Mouse (Mus musculus) liver, embryonic 15.5 days (tissue): ENCODE measurements around the gene Oaz1. TPM values are rescaled to one million over a fixed set of nuclear protein-coding genes. Genes with fewer than 3 reads are reported as not detected.
A peak's percentile ranks its signal among the peaks of the same experiment; 100 is the strongest.

Source experiments
- ATAC-seq: fragments of 200-750 bp; cut with Nextera tagmentation; 2 replicates; pipeline ENCODE4 v1.8.0; 2017; ENCODE audit warnings: moderate number of reproducible peaks, mild to moderate bottlenecking, moderate library complexity; ENCODE audit not compliant: insufficient read depth
- H3K27ac ChIP-seq: fragments of 300-500 bp; sonication (generic); replicated peaks from 2 replicates; pipeline ENCODE4 v1.5.1; 2015; ENCODE audit warnings: mild to moderate bottlenecking, inconsistent platforms
- H3K27me3 ChIP-seq: fragments of 300-500 bp; sonication (generic); 2 replicates; pipeline ENCODE4 v1.6.1; 2015; ENCODE audit warnings: mild to moderate bottlenecking, inconsistent platforms
- H3K36me3 ChIP-seq: fragments of 300-500 bp; sonication (generic); replicated peaks from 2 replicates; pipeline ENCODE4 v1.6.1; 2015; ENCODE audit warnings: moderate library complexity, mild to moderate bottlenecking, inconsistent platforms
- H3K4me1 ChIP-seq: fragments of 300-500 bp; sonication (generic); replicated peaks from 2 replicates; pipeline ENCODE4 v1.6.1; 2015; ENCODE audit warnings: inconsistent platforms
- H3K4me2 ChIP-seq: fragments of 300-500 bp; sonication (generic); 2 replicates; pipeline ENCODE4 v1.6.1; 2015; ENCODE audit warnings: moderate library complexity, mild to moderate bottlenecking, inconsistent platforms
- H3K4me3 ChIP-seq: fragments of 300-500 bp; sonication (generic); replicated peaks from 2 replicates; pipeline ENCODE4 v1.5.1; 2015; ENCODE audit warnings: mild to moderate bottlenecking, inconsistent platforms
- H3K9ac ChIP-seq: fragments of 300-500 bp; sonication (generic); 2 replicates; pipeline ENCODE4 v1.6.1; 2015; ENCODE audit warnings: moderate library complexity, mild to moderate bottlenecking, inconsistent platforms
- H3K9me3 ChIP-seq: fragments of 300-500 bp; sonication (generic); replicated peaks from 2 replicates; pipeline ENCODE4 v1.6.1; 2016; ENCODE audit warnings: inconsistent platforms
- WGBS: fragments of 180-500 bp; shearing (Covaris S2); methylation state at CpG from one replicate; pipeline ENCODE4 v1.1.7; 2015; ENCODE audit warnings: mixed read lengths; ENCODE audit not compliant: insufficient replicate concordance; 5-methylcytosine and 5-hydroxymethylcytosine counted together
- microRNA counts: library from miRNA; unstranded; fragments of <30 nt; microRNA quantifications from one replicate; lab custom pipeline; 2016
- microRNA-seq: library from miRNA; unstranded; fragments of <30 nt; microRNA quantifications from one replicate; pipeline ENCODE4, GENCODE M21; 2016
- polyA plus RNA-seq: library from polyadenylated mRNA; unstranded; fragments of >200 nt; fragmentation: Nextera tagmentation; extraction: Ambion mirVana; gene quantifications from 2 replicates; pipeline ENCODE4 v1.2.1, GENCODE M21; 2015

Gene Oaz1
- polyA plus RNA-seq, 1 experiment from 2014 or later = 1,470 TPM

- ATAC-seq = no peak
- Histone ChIP-seq H3K4me2 (no peak overlapping the region), H3K27ac (peak overlapping the region; percentile 68; the same call in 1 of the 2 replicates), H3K36me3 (no peaks in the 10 kb centered on the region), H3K4me1 (peaks cover 61% of the 10 kb centered on the region), H3K27me3 (peaks cover 14% of the 10 kb centered on the region), H3K9ac (0 out of 2 replicates have a peak overlapping the region, but pooled peaks have one; percentile 35), H3K4me3 (no peak overlapping the region), H3K9me3 (no peaks in the 10 kb centered on the region)
- 32% methylated on average over 3 of the region's 3 CpGs for WGBS
Measured at GRCm38 (mm10) chr10:80876594-80876993, 50.1 kb downstream of the Oaz1 start.

MicroRNAs within 50 kb of the gene (microRNA counts, 519-probe panel; counts per million panel counts)
- not detected for microRNA mmu-miR-1982 (lab: Ali Mortazavi, UCI)

Small RNA genes lying within 50 kb of the gene (microRNA-seq; reads per million reads assigned to microRNA genes)
- 3.8 reads per million, percentile 11 among the genes with 10 or more reads in this experiment for gene Mir1982

Other genes with a start within 250 kb of the Oaz1 start
- 11.7 and 12.1 TPM in 2 replicates for gene Klf16, start 249.3 kb upstream of the Oaz1 start, polyA plus RNA-seq
- gene Abhd17a, start 236.3 kb upstream of the Oaz1 start, polyA plus RNA-seq = 50.8 and 62.8 TPM in 2 replicates
- 41.9 and 45.3 TPM in 2 replicates for gene Scamp4, start 223.8 kb upstream of the Oaz1 start, polyA plus RNA-seq
- 4.8 and 5.8 TPM in 2 replicates for gene Adat3, start 223.8 kb upstream of the Oaz1 start, polyA plus RNA-seq
- 1.5 TPM in 2 replicates for gene Gm49322, start 220.6 kb upstream of the Oaz1 start, polyA plus RNA-seq
- 49.7 and 60.4 TPM in 2 replicates for gene Csnk1g2, start 203.8 kb upstream of the Oaz1 start, polyA plus RNA-seq
- 14.4 and 15.9 TPM in 2 replicates for gene Btbd2, start 169.6 kb upstream of the Oaz1 start, polyA plus RNA-seq
- gene Mknk2, start 148.5 kb upstream of the Oaz1 start, polyA plus RNA-seq = 74.9 and 84.6 TPM in 2 replicates
- 28.0 and 31.6 TPM in 2 replicates for gene Mob3a, start 124.7 kb upstream of the Oaz1 start, polyA plus RNA-seq
- gene Izumo4, start 124.5 kb upstream of the Oaz1 start, polyA plus RNA-seq = 7.1 and 8.1 TPM in 2 replicates
- 20.2 and 21.8 TPM in 2 replicates for gene Ap3d1, start 84.4 kb upstream of the Oaz1 start, polyA plus RNA-seq
- 8.1 and 9.3 TPM in 2 replicates for gene Dot1l, start 71.5 kb upstream of the Oaz1 start, polyA plus RNA-seq
- 31.3 and 32.8 TPM in 2 replicates for gene Sf3a2, start 28.5 kb upstream of the Oaz1 start, polyA plus RNA-seq
- 73.6 and 83.0 TPM in 2 replicates for gene Plekhj1, start 28.0 kb upstream of the Oaz1 start, polyA plus RNA-seq
- 0.10 and 0.12 TPM in 2 replicates for gene Amh, start 21.4 kb upstream of the Oaz1 start, polyA plus RNA-seq
- gene Jsrp1, start 13.2 kb upstream of the Oaz1 start, polyA plus RNA-seq = 0.97 and 1.3 TPM in 2 replicates
- not detected in 2 replicates for gene Lingo3, start 17.4 kb downstream of the Oaz1 start, polyA plus RNA-seq
- gene Lsm7, start 28.6 kb downstream of the Oaz1 start, polyA plus RNA-seq = 115 TPM in 2 replicates
- gene Sppl2b, start 28.6 kb downstream of the Oaz1 start, polyA plus RNA-seq = 63.9 and 69.6 TPM in 2 replicates
- 0.05 TPM in 1 of 2 replicates, not detected in the other for gene Tmprss9, start 45.2 kb downstream of the Oaz1 start, polyA plus RNA-seq
- 163 and 165 TPM in 2 replicates for gene Timm13, start 74.3 kb downstream of the Oaz1 start, polyA plus RNA-seq
- gene Lmnb2, start 91.6 kb downstream of the Oaz1 start, polyA plus RNA-seq = 11.0 and 12.4 TPM in 2 replicates
- 3.8 and 4.0 TPM in 2 replicates for gene Gadd45b, start 103.4 kb downstream of the Oaz1 start, polyA plus RNA-seq
- 0.36 and 0.41 TPM in 2 replicates for gene Gng7, start 188.3 kb downstream of the Oaz1 start, polyA plus RNA-seq
- gene Diras1, start 199.0 kb downstream of the Oaz1 start, polyA plus RNA-seq = 0.07 TPM in 1 of 2 replicates, not detected in the other
- 5.6 and 6.5 TPM in 2 replicates for gene Slc39a3, start 210.8 kb downstream of the Oaz1 start, polyA plus RNA-seq
- gene Sgta, start 233.5 kb downstream of the Oaz1 start, polyA plus RNA-seq = 57.0 and 62.9 TPM in 2 replicates
- gene Thop1, start 243.4 kb downstream of the Oaz1 start, polyA plus RNA-seq = 19.4 and 21.1 TPM in 2 replicates